Mouse (Mus musculus): Measurements from ENCODE around the gene Cadm2.

DNA sequence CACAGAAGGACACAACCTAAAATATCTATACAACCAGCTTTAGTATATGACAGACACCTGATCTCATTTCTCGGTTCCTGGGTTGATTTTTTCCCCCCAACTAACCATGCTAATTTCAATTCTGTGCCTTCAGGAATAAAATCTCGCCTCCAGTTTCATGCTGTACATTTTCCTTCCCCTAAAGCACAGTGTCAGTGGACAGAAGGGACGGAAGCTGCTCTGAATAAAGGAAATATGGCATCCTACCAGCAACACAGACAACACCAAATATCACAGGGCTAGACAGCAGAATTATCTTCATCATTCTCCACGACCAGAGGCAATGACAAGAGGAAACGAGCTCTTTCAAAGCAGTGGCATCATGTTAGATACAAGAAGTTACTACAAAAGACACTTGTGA is 498.2 kb downstream of the Cadm2 start:
- TF ChIP-seq CTCF (IDR thresholded peaks at IDR 0.05; ENCODE audit: insufficient read depth, low read length) (no peak), POLR2A (IDR thresholded peaks at IDR 0.05; ENCODE audit: borderline replicate concordance, extremely low read depth, low read depth, low read length) (no peak)

Data from lung, adult 2 months (tissue).